Mouse (Mus musculus): ENCODE results near the gene Itpr2. TPM values are rescaled to one million over a fixed set of nuclear protein-coding genes. Genes with fewer than 3 reads are reported as not detected.

Gene Itpr2
- polyA plus RNA-seq, 1 experiment from 2014 or later = 8.2 TPM

- 77% methylated on average over 12 of the region's 12 CpGs for WGBS (ENCODE audit: missing documents)
- Histone ChIP-seq H3K27ac (no peak overlapping the region), H3K4me3 (ENCODE audit: inconsistent target) (no peak overlapping the region), H3K36me3 (ENCODE audit: inconsistent target) (no peaks in the 10 kb centered on the region), H3K79me2 (ENCODE audit: inconsistent target) (no peaks in the 10 kb centered on the region)
Measured at GRCm38 (mm10) chr6:146114731-146115302, 387.2 kb downstream of the Itpr2 start.

DNA sequence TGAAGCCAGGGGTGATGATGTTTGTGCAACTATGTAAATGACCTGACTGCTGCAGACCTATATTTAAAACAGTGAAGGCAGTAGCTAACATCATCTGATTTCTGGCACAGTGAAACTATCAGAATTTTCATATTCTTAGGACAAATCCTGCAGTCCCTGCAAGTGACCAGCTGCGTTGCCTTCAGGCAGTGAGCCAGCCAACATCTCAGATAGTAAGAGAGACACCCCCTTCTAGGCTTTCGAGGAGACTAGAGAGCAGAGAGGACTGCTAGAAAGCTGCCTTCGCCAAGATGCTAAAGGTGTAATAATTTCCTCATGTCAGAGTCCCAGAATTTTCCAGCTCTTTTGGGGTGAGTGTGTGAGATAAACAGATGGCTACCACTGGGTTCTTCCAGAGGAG, 388.0 kb downstream of the Itpr2 start:
- Histone ChIP-seq H3K79me2 (ENCODE audit: inconsistent target) (no peaks in the 10 kb centered on the region), H3K27ac (0 out of 2 replicates have a peak overlapping the region, but pooled peaks have one; percentile 46), H3K4me3 (ENCODE audit: inconsistent target) (no peak overlapping the region), H3K36me3 (ENCODE audit: inconsistent target) (no peaks in the 10 kb centered on the region)
- 95% methylated on average over 2 of the region's 3 CpGs for WGBS (ENCODE audit: missing documents)

- Histone ChIP-seq H3K4me3 (ENCODE audit: inconsistent target) (no peak overlapping the region), H3K27ac (peak overlapping the region; percentile 46)
Measured at GRCm38 (mm10) chr6:146113085-146113484, 388.9 kb downstream of the Itpr2 start.

DNA sequence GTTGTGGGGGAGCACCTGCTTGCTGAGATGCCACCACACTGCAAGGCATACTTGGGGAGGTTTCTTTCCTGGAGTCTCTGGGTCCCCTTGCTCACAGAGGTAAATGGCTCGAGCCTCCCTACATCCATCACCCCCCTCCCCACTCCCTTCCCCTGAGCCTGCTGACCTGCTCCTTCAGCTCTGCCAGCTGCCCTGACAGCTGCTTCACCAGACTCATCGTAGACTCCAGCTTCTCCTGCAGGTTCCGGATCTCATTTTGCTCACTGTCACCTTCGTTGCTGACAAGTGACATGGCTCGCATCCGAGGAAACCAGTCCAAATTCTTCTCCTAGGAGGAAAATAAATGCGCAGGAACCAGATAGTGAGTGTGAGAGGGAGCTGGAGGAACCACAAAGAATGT, 389.8 kb downstream of the Itpr2 start:
- H3K27ac ChIP-seq = no peak overlapping the region
- no peaks in the 10 kb centered on the region for H3K79me2 ChIP-seq (ENCODE audit: inconsistent target)
- 99% methylated on average over 7 of the region's 7 CpGs for WGBS (ENCODE audit: missing documents)
- no peaks in the 10 kb centered on the region for H3K36me3 ChIP-seq (ENCODE audit: inconsistent target)
- no peak overlapping the region for H3K4me3 ChIP-seq (ENCODE audit: inconsistent target)

More at GRCm38 (mm10) chr6:146113085-146113484, 388.9 kb downstream of the Itpr2 start:
- no peaks in the 10 kb centered on the region for H3K36me3 ChIP-seq (ENCODE audit: inconsistent target)
- no peaks in the 10 kb centered on the region for H3K79me2 ChIP-seq (ENCODE audit: inconsistent target)
- 21% methylated on average over 4 of the region's 4 CpGs for WGBS (ENCODE audit: missing documents)

GRCm38 (mm10) chr6:146111781-146112180, 390.2 kb downstream of the Itpr2 start:
- H3K79me2 ChIP-seq (ENCODE audit: inconsistent target) = no peaks in the 10 kb centered on the region
- H3K36me3 ChIP-seq (ENCODE audit: inconsistent target) = no peaks in the 10 kb centered on the region
- no peak overlapping the region for H3K4me3 ChIP-seq (ENCODE audit: inconsistent target)
- H3K27ac ChIP-seq = no peak overlapping the region
- 90% methylated on average over 6 of the region's 6 CpGs for WGBS (ENCODE audit: missing documents)

GRCm38 (mm10) chr6:146110832-146111741, 390.9 kb downstream of the Itpr2 start:
- no peak overlapping the region for H3K27ac ChIP-seq
- no peaks in the 10 kb centered on the region for H3K36me3 ChIP-seq (ENCODE audit: inconsistent target)
- H3K79me2 ChIP-seq (ENCODE audit: inconsistent target) = no peaks in the 10 kb centered on the region
- H3K4me3 ChIP-seq (ENCODE audit: inconsistent target) = no peak overlapping the region
- WGBS (ENCODE audit: missing documents) = 80% methylated on average over 21 of the region's 21 CpGs

GRCm38 (mm10) chr6:146110425-146110824, 391.6 kb downstream of the Itpr2 start:
- Histone ChIP-seq H3K4me3 (ENCODE audit: inconsistent target) (no peak overlapping the region), H3K36me3 (ENCODE audit: inconsistent target) (no peaks in the 10 kb centered on the region), H3K79me2 (ENCODE audit: inconsistent target) (no peaks in the 10 kb centered on the region), H3K27ac (no peak overlapping the region)
- 83% methylated on average over 4 of the region's 4 CpGs for WGBS (ENCODE audit: missing documents)

GRCm38 (mm10) chr6:146108695-146109094, 393.3 kb downstream of the Itpr2 start:
- no peaks in the 10 kb centered on the region for H3K79me2 ChIP-seq (ENCODE audit: inconsistent target)
- H3K4me3 ChIP-seq (ENCODE audit: inconsistent target) = no peak overlapping the region
- H3K36me3 ChIP-seq (ENCODE audit: inconsistent target) = no peaks in the 10 kb centered on the region
- 97% methylated on average over 7 of the region's 7 CpGs for WGBS (ENCODE audit: missing documents)
- H3K27ac ChIP-seq = no peak overlapping the region

DNA sequence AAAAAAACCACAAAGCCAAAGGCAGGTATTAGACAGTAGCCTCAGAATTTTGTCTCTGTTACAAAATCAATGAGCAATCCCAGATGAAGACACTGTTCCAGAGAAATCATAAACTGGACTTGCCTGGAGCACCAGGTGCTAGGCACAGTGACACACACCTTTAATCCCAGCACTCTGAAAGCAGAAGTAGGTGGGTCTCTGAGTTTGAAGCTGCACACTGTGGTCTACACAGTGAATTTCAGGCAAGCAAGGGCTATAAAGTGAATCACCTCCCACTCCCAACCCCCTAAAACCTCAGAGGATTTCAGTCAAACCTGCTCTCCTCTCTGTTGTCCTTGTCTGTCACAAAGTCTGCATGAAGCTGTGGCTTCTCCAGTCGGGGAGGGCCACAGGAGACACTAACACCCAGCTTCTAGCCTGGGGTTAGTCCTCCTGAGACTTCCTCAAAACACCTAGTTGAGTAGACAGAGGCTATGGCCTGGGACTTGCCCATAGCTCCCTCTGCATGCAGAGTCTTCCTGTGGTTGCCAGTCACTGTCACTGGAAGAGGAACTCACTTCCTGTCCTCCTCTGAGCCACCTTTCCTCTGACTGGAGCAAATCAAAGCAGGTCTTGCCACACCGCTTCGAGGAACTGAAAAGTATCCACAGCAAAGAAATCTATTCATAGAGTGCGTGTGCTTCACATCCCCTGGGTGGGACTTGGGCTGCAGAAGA, 394.7 kb downstream of the Itpr2 start:
- Histone ChIP-seq H3K4me3 (ENCODE audit: inconsistent target) (no peak overlapping the region), H3K79me2 (ENCODE audit: inconsistent target) (no peaks in the 10 kb centered on the region), H3K27ac (no peak overlapping the region), H3K36me3 (ENCODE audit: inconsistent target) (no peaks in the 10 kb centered on the region)
- 31% methylated on average over 4 of the region's 4 CpGs for WGBS (ENCODE audit: missing documents)

- H3K27ac ChIP-seq = no peak overlapping the region
- H3K79me2 ChIP-seq (ENCODE audit: inconsistent target) = no peaks in the 10 kb centered on the region
- no peaks in the 10 kb centered on the region for H3K36me3 ChIP-seq (ENCODE audit: inconsistent target)
- H3K4me3 ChIP-seq (ENCODE audit: inconsistent target) = no peak overlapping the region
- WGBS (ENCODE audit: missing documents) = 89% methylated on average over 15 of the region's 15 CpGs
Measured at GRCm38 (mm10) chr6:146083056-146083961, 418.7 kb downstream of the Itpr2 start.

DNA sequence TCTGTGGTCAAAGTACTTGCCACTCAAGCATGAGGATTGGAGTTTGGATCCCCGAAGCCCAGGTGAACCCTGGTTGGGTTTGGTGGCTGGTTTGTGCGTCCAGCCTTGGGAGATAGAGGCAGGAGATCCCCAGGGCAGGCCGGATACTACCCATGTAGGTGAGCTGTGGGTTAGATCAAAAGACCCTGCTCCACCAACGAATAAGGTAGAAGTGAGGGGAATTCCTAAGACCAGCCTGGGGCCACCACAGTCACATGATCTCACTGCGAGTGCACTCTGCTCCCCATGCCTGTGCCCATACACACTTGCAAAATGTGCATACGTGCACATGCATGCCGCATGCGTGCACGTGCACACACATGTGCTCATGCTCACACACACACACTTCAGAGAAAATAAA, 419.5 kb downstream of the Itpr2 start:
- WGBS (ENCODE audit: missing documents) = 97% methylated on average over 9 of the region's 9 CpGs
- Histone ChIP-seq H3K79me2 (ENCODE audit: inconsistent target) (no peaks in the 10 kb centered on the region), H3K36me3 (ENCODE audit: inconsistent target) (no peaks in the 10 kb centered on the region), H3K4me3 (ENCODE audit: inconsistent target) (no peak overlapping the region), H3K27ac (no peak overlapping the region)

DNA sequence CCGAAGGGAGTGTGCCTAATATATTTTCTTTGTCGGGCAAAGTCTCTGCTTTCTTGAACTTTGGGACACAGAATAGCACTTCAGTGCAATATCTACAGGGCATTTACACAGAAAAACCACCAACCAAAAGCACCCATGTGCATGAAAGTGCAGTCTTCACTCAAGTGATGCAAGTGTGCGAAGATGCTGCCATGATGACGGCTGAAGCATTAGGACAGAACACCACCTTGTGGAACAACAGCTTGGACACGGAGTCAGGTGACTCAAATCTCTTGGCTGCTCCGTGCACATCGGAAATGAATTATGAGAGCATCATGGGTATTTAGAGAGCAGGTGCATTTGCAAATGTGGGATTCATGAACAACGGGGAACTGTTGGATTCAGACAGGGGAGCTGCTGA, 420.4 kb downstream of the Itpr2 start:
- Histone ChIP-seq H3K36me3 (ENCODE audit: inconsistent target) (no peaks in the 10 kb centered on the region), H3K79me2 (ENCODE audit: inconsistent target) (no peaks in the 10 kb centered on the region), H3K27ac (no peak overlapping the region), H3K4me3 (ENCODE audit: inconsistent target) (no peak overlapping the region)
- WGBS (ENCODE audit: missing documents) = 91% methylated on average over 8 of the region's 8 CpGs

DNA sequence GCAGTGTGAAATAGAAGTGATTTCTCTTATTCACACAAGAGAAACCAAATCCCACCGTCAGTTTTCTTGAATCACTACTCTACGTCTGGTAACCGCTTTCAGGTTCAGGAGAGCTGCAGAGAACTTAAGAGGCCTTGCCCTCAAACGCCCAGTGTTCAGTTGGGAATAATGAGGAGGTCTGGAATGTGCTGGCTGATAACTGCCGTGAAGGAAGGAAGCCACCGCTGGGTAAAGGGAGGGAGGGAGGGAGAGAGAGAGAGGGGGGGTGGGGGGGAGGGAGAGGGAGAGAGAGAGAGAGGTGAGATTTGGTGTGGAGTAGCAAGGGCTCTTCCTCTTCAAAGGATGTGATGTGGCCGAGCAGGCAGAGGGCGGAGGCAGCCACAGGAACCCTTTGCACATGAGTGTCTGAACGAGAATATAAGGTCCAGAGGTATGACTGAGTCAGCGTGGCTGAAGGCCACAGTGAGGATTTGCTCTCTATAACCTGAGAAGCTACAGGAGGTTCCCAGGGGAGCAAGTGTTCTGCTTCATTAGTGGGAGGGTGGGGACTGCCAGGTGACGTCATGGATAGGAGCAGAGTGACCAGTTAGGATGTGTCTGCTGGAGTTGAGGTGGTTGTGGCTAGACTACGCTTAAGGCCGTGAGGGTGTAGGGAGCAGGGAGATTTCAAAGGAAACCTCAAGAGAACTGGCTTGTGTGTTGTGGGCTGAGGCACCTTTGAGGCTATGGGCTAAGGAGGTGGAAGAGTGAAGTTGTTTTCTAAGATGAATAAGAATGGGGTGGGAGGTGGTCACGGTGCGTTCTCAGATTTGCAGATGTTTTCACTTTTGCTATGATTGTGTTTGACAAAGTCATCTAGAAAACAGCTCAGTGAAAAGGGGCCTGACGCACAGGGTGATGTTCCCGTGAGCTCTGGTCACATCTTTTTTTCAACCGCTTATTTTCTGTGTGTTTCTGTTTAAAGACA, 421.2 kb downstream of the Itpr2 start:
- Histone ChIP-seq H3K36me3 (ENCODE audit: inconsistent target) (no peaks in the 10 kb centered on the region), H3K4me3 (ENCODE audit: inconsistent target) (no peak overlapping the region), H3K27ac (peak overlapping the region; percentile 72), H3K79me2 (ENCODE audit: inconsistent target) (no peaks in the 10 kb centered on the region)
- whole genome bisulfite sequencing (ENCODE audit: missing documents) = 76% methylated on average over 16 of the region's 18 CpGs

Measured in macrophage (primary cell).